Mouse (Mus musculus) heart, postnatal 0 days (tissue): Measurements from ENCODE around the gene Exosc10. TPM values are rescaled to one million over a fixed set of nuclear protein-coding genes. Genes with fewer than 3 reads are reported as not detected.

Experiments used
- ATAC-seq: fragments of 200-750 bp; cut with Nextera tagmentation; 2 replicates; pipeline ENCODE4 v1.8.0; 2017; ENCODE audit warnings: low read depth, moderate number of reproducible peaks, moderate library complexity; ENCODE audit not compliant: insufficient read depth
- DNase-seq: peaks from one replicate; pipeline ENCODE4 v3.0.0-alpha.2; 2016; ENCODE audit warnings: low spot score
- H3K27ac ChIP-seq: fragments of 300-500 bp; sonication (generic); 2 replicates; pipeline ENCODE4 v1.5.1; 2014; ENCODE audit warnings: low read depth, mild to moderate bottlenecking
- H3K27me3 ChIP-seq: fragments of 300-500 bp; sonication (generic); 2 replicates; pipeline ENCODE4 v1.6.1; 2014; ENCODE audit warnings: low read length, mixed read lengths; ENCODE audit not compliant: control insufficient read depth, insufficient read depth
- H3K36me3 ChIP-seq: fragments of 300-500 bp; sonication (generic); replicated peaks from 2 replicates; pipeline ENCODE4 v1.6.1; 2014; ENCODE audit warnings: low read length, mixed read lengths; ENCODE audit not compliant: control insufficient read depth, insufficient read depth
- H3K4me1 ChIP-seq: fragments of 300-500 bp; sonication (generic); 2 replicates; pipeline ENCODE4 v1.6.1; 2014; ENCODE audit warnings: antibody characterized with exemption; ENCODE audit not compliant: control insufficient read depth, insufficient read depth
- H3K4me2 ChIP-seq: fragments of 300-500 bp; sonication (generic); 2 replicates; pipeline ENCODE4 v1.6.1; 2014; ENCODE audit warnings: low read depth, mild to moderate bottlenecking, low read length, moderate library complexity
- H3K4me3 ChIP-seq: fragments of 300-500 bp; sonication (generic); 2 replicates; pipeline ENCODE4 v1.5.1; 2014; ENCODE audit warnings: low read depth, low read length
- H3K9ac ChIP-seq: fragments of 300-500 bp; sonication (generic); replicated peaks from 2 replicates; pipeline ENCODE4 v1.6.1; 2014; ENCODE audit warnings: low read depth, low read length, mixed read lengths
- H3K9me3 ChIP-seq: fragments of 300-500 bp; sonication (generic); replicated peaks from 2 replicates; pipeline ENCODE4 v1.6.1; 2016; ENCODE audit warnings: low read length; ENCODE audit not compliant: control insufficient read depth
- CTCF ChIP-seq: IDR thresholded peaks from 2 replicates; pipeline ENCODE4 v1.5.1; 2016; ENCODE audit warnings: antibody characterized with exemption, control low read depth, low read depth
- EP300 ChIP-seq: IDR thresholded peaks from 2 replicates; pipeline ENCODE4 v1.6.1; 2016; ENCODE audit warnings: antibody characterized with exemption, low read depth
- WGBS: fragments of 180-500 bp; shearing (Covaris S2); extraction: QIAGEN DNeasy Blood & Tissue Kit; methylation state at CpG from one replicate; pipeline ENCODE4 v1.1.7; 2014; 5-methylcytosine and 5-hydroxymethylcytosine counted together
- polyA plus RNA-seq: library from polyadenylated mRNA; unstranded; fragments of >200 nt; fragmentation: Nextera tagmentation; extraction: Ambion mirVana; gene quantifications from 2 replicates; pipeline ENCODE4 v1.2.1, GENCODE M21; 2015
- total RNA-seq: library from RNA; depleted of rRNA; stranded (reverse); fragments of >200 nt; gene quantifications from 2 replicates; pipeline ENCODE4 v1.2.3, GENCODE M21; 2014; ENCODE audit warnings: low replicate concordance

Gene Exosc10
- total and polyA plus RNA-seq, 2 experiments from 2014 or later: 43.0 to 47.0 TPM

DNA sequence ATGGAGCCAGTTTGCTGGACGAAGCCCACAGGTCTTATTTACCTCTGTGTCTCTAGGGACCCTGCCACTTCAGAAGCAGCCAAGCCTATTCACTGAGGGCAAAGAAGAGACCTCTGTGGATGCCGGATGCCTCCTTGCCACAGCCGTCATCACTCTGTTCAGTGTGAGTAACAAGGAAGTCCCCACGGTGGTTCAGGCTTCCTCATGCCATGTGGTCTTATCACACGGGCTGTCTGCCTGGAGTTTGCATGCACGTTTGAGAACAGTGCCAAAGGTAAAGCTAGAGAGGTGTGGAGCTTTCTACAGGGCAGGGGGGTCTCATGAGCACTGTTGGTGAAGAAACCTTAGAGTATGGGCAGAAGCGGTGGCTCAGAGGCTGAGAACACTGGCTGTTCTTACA lies 15.0 kb downstream of the Exosc10 start:
- H3K27me3 ChIP-seq: no peaks in the 10 kb centered on the region
- H3K4me2 ChIP-seq: no peak overlapping the region
- H3K36me3 ChIP-seq: peaks cover 96% of the 10 kb centered on the region
- no peaks in the 10 kb centered on the region for H3K4me1 ChIP-seq
- DNase-seq (no peak), ATAC-seq (no peak)
- WGBS: 76% methylated on average over 7 of the region's 7 CpGs
- no peak overlapping the region for H3K27ac ChIP-seq
- no peak overlapping the region for H3K4me3 ChIP-seq
- no peak overlapping the region for H3K9ac ChIP-seq
- no peak for TF ChIP-seq CTCF
- TF ChIP-seq EP300: no peak
- H3K9me3 ChIP-seq: no peaks in the 10 kb centered on the region

GRCm38 (mm10) chr4:148580765-148581164 lies 22.5 kb downstream of the Exosc10 start:
- Histone ChIP-seq H3K4me3 (no peak overlapping the region), H3K27ac (no peak overlapping the region), H3K9me3 (no peaks in the 10 kb centered on the region), H3K27me3 (no peaks in the 10 kb centered on the region), H3K36me3 (peaks cover 74% of the 10 kb centered on the region), H3K4me2 (no peak overlapping the region), H3K4me1 (no peaks in the 10 kb centered on the region), H3K9ac (no peak overlapping the region)
- DNase-seq: no peak
- TF ChIP-seq EP300 (no peak), CTCF (no peak)
- peak; percentile 23; the same call in 1 of the 2 replicates for ATAC-seq
- WGBS: 78% methylated on average over 9 of the region's 9 CpGs

DNA sequence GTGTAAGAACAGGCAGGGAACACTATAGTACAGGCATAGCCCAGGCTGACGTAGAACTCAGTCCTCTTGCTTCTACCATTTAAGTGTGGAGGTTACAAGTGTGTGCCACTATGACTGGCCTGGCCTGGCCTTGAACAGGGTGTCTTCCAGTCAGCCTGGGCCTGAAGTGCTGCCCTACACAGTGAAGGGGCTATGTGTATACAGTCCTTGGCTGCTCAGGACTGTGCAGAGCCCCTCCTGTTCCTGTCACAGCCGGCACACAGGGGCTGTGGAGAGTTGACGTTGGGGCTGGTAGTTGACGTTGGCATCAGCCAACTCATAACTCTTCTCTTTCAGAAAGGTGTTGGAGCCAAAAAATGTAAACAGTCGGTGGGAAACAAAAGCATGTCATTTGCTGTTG lies 23.2 kb downstream of the Exosc10 start:
- Histone ChIP-seq H3K9ac (no peak overlapping the region), H3K36me3 (peaks cover 67% of the 10 kb centered on the region), H3K9me3 (no peaks in the 10 kb centered on the region), H3K4me3 (no peak overlapping the region), H3K4me2 (no peak overlapping the region), H3K27ac (no peak overlapping the region), H3K4me1 (no peaks in the 10 kb centered on the region), H3K27me3 (no peaks in the 10 kb centered on the region)
- WGBS: 87% methylated on average over 5 of the region's 5 CpGs
- ATAC-seq (no peak), DNase-seq (no peak)
- no peak for TF ChIP-seq CTCF
- TF ChIP-seq EP300: no peak

DNA sequence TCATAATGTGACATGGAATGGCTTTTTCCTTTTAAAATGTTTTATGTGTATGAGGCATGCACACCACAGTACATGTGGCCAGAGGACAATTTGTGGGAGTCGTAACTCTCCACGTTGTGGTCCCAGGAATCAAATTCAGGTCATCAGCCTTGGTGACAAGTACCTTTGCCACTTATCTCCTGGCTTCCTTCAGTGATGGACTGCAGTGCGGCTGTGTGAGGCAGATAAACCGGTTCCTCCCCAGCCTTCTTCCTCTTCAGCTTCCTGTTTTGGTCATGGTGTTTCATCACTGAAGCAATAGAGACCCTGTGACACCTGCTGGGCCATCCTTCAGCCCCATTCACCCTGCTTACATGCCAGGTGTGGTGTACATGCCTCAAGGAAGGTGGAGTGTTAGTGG lies 25.0 kb downstream of the Exosc10 start:
- H3K4me1 ChIP-seq: no peaks in the 10 kb centered on the region
- TF ChIP-seq EP300 (no peak), CTCF (no peak)
- ATAC-seq (no peak), DNase-seq (no peak)
- 26% methylated on average over 4 of the region's 4 CpGs for WGBS
- H3K9ac ChIP-seq: no peak overlapping the region
- H3K4me3 ChIP-seq: no peak overlapping the region
- H3K4me2 ChIP-seq: no peak overlapping the region
- H3K27ac ChIP-seq: no peak overlapping the region
- H3K9me3 ChIP-seq: no peaks in the 10 kb centered on the region
- H3K27me3 ChIP-seq: no peaks in the 10 kb centered on the region
- H3K36me3 ChIP-seq: peaks cover 51% of the 10 kb centered on the region

DNA sequence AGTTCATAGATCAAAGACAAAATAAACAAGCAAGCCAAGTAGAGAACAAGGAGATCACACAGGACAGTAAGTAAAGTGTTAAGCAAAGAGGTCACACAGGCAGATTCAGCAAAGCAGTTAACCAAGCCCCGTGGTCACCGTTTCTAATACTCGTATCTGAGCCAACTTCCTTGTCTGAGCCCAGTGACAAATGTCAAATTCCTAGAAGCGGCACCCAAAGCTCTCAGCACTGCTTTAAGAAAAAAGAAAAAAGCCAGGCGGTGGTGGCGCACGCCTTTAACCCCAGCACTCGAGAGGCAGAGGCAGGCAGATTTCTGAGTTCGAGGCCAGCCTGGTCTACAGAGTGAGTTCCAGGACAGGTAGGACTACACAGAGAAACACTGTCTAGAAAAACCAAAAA lies 28.4 kb downstream of the Exosc10 start:
- Histone ChIP-seq H3K27ac (no peak overlapping the region), H3K9me3 (no peaks in the 10 kb centered on the region), H3K27me3 (no peaks in the 10 kb centered on the region), H3K4me1 (0 out of 2 replicates have a peak, but pooled peaks cover under 1% of the 10 kb centered on the region), H3K36me3 (peaks cover 17% of the 10 kb centered on the region), H3K4me2 (no peak overlapping the region), H3K9ac (no peak overlapping the region), H3K4me3 (no peak overlapping the region)
- ATAC-seq: no peak
- TF ChIP-seq EP300: no peak
- no peak for DNase-seq
- 63% methylated on average over 9 of the region's 9 CpGs for WGBS

- DNase-seq (no peak), ATAC-seq (no peak)
- Histone ChIP-seq H3K4me3 (no peak overlapping the region), H3K4me1 (peaks cover 9% of the 10 kb centered on the region; the same call in 1 of the 2 replicates), H3K36me3 (0 out of 2 replicates have a peak, but pooled peaks cover under 1% of the 10 kb centered on the region), H3K4me2 (no peak overlapping the region), H3K9me3 (no peaks in the 10 kb centered on the region), H3K27me3 (no peaks in the 10 kb centered on the region), H3K27ac (no peak overlapping the region), H3K9ac (no peak overlapping the region)
- TF ChIP-seq EP300 (no peak), CTCF (no peak)
- WGBS: 42% methylated on average over 9 of the region's 9 CpGs
Measured at GRCm38 (mm10) chr4:148588793-148589192, 30.6 kb downstream of the Exosc10 start.
